Mouse (Mus musculus) heart, postnatal 0 days (tissue): ENCODE results near the gene Pam16.

Source experiments
- CTCF ChIP-seq: IDR thresholded peaks from 2 replicates; pipeline ENCODE4 v1.5.1; 2016; ENCODE audit warnings: antibody characterized with exemption, control low read depth, low read depth
- EP300 ChIP-seq: IDR thresholded peaks from 2 replicates; pipeline ENCODE4 v1.6.1; 2016; ENCODE audit warnings: antibody characterized with exemption, low read depth

GRCm38 (mm10) chr16:4649211-4649610 lies 24.4 kb upstream of the Pam16 start:
- TF ChIP-seq CTCF (no peak), EP300 (no peak)
